Mouse (Mus musculus) spleen, postnatal 10 days (tissue): ENCODE data around the gene Tcf20.
A peak's percentile ranks its signal among the peaks of the same experiment; 100 is the strongest.

Source experiments
- DNase-seq, 2 experiments: peaks; one replicate each; pipeline ENCODE4 v3.0.0; 2021 to 2022; ENCODE audit warnings: low spot score in 2 of 2

Gene Tcf20

DNA sequence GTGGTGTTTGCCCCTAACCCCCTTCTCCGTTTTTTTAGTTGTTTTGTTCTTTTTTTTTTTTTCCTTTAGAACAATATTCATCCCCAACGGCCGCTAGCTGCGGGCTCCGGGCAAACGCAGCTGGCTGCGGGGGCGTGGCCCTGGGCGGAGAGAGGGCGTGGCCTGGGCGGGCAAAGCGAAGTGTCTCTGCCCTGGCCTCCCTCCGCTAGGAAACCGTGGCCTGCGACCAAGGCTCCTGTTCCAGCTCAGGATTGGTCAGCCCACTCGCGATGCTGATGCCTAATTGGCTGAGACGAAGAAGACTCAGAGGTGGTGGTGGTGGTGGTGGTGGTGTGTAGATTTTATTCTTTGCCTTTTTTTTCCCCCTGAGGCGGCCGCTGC, at the start of gene Tcf20:
TSS of gene Tcf20 (minus strand) at position 141 of the 381 bp plus-strand sequence.
- DNase-seq = peak; percentile 85 to 93

DNA sequence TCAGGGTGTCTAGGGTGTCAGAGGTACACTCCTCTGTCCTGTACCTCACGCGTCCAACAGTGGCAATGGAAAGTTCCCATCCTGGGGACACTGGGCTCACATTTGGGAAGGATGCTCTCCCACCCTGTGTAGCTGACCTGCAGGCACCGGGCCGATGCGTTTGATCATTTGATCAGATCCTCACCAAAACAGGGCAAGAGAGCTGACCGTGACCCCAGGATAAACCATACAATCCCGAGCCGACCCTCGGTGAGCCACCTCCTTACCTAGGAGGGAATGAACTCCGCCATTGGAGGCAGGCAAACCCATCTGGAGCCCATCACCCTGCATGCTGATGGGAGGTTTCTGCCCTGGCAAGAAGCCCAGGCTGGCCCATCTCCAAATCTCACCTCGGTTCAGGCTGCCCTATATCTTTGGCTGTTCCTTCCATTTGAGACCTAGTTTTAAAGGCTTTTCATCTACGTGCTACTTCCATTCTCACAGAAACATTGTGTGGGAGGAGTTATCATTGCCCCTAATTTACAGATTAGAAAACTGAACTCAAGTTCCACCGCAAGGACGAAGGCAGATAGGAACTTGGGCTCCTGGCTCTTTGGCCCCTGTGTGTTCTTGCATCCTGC, 49.3 kb upstream of the Tcf20 start:
- DNase-seq = no peak

DNA sequence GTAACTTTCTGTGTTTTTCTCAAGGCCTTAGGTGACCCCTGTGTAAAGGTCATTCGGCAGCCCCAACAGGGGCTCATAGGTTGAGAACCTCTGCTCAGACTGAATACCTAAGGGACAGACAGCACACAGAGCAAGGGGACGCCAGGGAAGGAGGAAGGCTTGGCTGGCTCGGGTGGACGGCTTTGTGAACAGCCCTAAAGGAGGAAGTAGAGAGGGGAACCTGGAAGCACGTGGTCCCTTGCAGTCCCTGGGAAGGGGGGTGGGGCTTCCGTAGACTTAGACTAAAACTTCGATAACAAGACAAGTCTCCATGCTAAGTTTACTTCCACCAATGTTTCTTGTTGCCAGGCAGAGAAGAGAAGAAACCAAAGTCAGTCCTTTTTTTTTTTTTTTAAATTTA, 48.4 kb upstream of the Tcf20 start:
- peak in 1 of 2 experiments; percentile 76 for DNase-seq

DNA sequence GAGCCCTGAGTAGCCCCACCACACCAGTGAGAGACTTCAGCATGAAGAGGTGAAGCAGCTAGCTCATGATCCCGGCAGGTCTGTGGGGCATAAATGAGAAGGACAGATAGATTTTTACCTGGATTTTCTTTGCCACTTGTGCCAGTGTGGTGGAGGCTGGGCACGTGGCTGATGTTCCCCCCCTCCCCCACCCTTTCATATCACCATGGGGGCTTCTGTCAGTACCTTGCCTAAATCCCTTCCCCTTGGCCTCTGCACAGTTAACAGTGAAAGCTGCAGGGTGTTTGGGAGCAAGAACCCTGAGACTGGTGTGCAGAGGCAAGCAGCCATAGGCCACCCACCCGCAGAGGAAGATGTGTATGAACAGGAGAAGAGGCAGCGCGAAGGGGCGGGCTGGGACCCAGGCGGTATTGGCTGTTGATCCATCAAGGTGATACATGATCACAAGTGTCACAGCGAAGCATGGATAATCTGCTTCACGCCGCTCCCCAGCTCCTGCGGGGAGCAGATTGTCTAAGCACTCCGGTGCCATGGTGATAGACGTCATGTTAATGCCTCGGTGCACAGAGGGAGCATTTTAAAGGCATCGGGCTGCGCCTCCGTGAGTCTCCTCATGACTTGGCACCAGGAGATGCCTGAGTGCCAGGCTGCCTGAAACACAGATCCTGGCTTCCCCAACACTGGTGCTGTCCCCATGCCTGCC, 46.8 kb upstream of the Tcf20 start:
- no peak for DNase-seq

DNA sequence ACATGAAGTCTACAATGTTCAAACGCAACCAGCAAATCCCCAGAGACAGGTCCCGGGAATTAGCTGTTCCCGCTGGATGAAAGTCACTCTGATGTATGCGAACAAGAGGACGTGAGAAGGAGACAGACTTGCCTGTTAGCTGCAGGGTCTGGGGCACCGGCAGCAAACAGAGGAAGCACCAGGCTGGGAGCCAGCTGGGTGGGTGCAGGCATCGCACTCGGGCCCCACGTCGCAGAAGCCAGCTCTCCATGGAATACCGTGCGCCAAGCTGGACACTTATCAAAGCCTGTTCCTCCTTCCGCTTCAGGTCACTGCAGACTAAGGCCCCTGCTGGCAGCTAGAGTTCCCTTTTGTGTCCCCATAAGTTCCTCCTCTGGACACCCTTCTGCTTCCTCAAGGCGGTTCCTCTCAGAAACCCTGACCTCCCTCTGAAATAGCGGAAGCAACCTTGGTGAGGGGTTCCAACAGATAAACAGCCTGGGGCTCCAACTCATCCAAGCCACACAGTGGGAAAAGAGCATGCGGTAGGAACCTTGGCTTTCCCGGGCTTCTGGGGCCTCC, 45.4 kb upstream of the Tcf20 start, which contains the start of gene Nfam1:
TSS of gene Nfam1 (minus strand) at position 326 of the 561 bp plus-strand sequence.
- peak; percentile 34 to 52 for DNase-seq

DNA sequence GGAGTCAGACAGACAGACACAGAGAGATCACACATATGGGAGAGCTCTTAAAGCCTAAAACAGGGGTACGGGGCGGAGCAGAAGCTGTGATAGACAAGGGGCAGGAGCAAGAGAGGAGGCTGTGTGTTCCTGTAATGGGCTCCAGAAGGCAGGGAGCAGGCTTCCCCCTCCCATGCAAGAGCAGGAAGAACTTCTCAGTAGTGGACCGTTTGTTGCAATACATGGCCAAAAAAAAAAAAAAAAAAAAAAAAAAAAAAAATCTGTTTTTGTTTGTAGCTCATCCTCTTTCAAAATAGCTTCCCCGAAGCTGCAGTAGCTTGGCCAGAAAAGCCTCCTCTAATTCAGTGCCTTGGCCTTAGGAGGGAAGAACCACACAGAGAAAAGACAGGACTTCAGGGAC, 43.2 kb upstream of the Tcf20 start:
- no peak for DNase-seq

DNA sequence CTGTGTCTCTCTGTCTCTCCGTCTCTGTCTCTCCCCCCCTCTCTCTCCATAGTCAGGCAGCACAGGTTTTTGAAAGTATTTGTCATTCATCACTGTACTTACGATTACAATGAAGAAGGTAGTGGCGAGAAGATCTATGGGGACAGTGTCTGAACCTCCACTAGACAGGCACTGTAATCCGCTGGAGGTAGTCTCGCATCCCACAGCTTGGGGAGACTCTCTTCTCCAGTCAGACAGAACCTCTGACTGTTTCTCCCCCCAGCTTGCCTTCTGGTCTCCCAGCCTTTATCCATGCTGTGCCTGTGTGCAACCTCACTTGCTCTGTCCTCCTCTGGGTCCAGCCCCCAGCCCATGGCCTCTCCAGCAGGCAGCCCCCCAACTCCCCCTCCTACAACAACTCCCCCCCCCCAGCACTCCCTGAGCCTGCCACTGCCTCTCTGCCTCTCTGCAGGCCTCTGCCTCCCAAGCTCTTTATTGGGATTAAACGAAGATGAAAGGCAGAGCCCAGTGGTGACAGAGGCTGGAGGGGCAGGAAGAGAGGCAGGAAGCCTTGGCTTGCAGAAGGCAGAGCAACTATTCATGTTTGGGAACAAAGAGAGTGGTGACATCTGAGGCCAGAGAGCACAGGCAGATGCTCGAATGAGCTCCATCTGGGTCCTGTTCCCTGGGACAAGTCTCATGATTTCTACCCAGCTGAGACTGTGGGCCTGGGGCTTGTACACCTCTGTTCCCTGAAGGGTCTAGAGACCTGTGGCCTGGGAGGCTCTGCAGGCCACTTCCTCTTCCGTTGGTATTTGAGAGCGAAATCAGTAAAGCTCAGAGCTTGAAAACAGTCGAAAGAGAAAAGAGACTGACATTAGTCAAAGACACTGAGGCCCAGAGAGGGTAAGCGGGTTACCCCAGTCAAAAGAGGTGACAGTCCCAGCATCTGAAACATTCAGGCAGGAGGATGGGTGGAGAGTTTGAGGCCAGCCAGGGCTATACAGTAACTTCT, 42.4 kb upstream of the Tcf20 start:
- DNase-seq = peak in 1 of 2 experiments; percentile 32

DNA sequence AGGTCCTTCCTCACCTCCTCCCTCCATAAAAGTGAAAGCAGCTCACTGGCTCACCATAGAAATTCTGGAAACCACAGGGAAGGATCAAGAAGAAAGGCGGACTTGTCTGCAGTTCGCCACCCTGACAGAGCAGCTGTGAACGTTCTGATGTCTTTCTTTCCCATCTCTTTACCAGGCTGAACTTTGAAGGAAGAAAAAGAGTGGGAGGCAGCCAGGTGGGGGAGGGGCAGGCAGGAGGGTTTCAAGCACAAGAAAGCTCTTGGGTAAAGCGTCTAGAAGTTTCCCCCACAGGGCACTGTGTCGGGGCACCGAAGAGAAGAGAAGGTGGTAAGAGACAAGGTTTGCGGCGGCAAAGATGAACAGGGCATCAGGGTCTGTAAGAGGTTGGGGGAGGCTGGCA, 38.5 kb upstream of the Tcf20 start:
- DNase-seq = no peak

DNA sequence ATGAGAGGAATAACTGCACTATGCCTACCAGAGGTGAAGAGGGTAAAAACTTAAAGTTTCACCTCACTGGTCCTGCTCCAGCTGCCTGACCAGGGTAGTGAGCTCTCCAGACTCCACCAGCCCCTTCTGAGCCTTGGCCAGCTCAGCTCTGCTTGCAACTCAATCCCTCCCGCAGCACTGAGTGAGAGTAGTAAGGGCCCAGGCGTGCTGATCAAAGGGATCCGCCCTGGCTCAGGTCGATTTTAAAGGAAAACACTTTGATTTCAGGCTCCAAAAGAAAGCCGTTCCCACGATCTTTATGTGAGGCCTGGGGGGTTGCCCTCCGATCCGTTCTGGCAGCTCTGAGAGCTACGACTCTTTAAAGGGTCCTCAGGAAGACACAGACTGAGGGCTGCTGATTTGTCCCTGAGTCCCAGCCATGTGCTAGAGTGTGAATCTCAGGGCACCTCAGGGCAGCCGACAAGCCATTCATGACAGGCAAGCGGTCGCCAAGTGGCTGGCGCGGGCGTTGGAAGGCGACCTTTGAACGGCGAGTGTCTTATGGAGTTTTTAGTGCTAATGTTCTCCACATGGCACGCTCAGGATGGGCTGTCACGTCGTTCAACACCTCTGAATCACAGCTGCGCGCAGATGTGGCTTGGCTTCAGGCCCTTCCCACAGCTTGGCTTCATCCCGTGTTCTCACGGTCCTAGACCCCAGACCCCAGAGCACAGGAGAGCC, 37.5 kb upstream of the Tcf20 start:
- DNase-seq = no peak

DNA sequence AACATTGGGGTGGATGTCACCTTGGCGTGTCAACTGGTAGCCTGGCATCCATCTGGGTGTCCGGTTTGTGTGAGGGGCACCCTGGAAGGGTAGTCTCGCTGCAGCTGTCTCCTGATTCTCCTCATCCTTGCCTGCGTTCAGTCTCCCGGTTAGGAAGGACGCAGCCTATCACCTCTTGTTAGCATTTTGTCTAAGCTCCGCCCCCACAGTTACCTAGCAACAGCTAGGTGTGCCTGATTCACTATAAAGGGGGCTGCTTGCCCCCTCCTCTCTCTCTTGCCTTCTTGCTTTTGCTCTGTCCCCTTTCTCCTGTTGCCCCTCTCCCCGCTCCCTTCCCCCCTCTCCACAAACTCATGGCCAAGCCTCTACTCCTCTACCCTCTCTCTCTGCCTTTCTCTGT, 35.3 kb upstream of the Tcf20 start:
- no peak for DNase-seq

DNA sequence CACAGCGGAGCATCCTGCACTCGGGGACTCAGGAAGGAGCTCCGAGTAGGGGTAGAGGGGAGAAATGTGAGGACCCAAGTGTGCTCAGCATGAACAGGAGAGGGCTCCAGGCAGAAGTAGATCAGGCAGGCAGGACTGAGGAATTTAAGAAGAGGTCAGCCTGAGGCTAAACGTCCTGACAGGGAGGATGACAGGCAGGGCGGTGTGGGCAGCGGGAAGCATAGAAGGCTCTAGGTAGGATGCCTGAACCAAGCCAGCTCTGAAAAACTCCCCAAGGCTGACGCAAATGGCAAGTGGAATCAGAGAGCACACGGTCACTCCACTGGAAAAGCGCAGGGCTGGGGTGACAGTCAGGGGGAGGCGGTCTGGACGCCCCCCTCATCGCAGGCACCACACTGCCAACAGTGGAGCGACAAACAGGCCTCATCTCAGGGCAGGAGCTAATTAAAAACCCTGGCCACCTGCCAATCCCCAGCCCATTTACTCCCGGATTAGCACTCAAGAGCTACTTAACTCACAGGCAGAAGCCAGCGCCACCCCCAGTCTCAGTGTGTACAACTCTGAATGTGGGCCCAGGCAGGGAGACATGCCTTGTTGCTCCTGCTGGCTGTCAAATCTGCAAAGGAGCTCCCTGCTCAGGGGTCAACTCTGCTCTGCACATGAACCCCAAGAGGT, 23.5 kb upstream of the Tcf20 start:
- DNase-seq = no peak

DNA sequence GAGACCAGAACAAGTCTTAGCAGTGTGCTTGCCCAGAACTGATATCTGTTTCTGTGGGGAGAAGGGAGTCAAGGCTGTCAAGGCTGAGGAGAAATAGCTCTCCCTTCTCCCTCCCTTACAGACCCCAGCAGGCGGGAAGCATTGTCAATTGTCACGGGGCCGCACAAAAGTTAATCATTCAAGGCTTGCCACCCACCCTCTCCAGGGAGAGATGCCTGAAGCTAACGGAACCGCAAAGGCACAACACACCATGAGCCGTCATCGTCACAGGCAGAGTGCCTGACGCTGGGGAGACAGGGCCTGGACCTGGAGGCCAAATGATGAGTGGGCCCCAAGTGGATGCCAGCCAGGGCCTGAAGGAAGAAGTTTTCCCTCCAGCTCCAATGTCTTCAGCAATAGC, 22.8 kb upstream of the Tcf20 start:
- DNase-seq = no peak

DNA sequence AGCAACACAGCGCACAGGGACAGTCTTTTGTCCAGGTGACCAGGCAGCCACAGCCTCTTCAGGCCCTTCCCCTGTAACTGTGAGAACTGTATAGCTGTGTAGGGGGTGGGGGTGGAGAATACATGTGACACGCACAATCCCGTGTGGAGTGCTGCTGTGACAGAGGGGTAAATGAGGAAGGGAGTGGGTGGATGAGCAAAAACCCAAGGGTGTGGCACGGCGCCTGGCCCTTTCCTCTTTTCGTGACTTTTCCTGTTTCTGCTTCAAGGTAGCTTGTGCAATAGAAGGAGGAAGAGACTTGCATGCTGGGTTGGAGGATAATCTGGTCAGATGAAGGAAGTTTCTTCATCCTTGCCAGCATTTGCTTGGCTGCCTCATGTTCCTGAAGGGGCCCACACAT, 21.9 kb upstream of the Tcf20 start:
- DNase-seq = no peak

DNA sequence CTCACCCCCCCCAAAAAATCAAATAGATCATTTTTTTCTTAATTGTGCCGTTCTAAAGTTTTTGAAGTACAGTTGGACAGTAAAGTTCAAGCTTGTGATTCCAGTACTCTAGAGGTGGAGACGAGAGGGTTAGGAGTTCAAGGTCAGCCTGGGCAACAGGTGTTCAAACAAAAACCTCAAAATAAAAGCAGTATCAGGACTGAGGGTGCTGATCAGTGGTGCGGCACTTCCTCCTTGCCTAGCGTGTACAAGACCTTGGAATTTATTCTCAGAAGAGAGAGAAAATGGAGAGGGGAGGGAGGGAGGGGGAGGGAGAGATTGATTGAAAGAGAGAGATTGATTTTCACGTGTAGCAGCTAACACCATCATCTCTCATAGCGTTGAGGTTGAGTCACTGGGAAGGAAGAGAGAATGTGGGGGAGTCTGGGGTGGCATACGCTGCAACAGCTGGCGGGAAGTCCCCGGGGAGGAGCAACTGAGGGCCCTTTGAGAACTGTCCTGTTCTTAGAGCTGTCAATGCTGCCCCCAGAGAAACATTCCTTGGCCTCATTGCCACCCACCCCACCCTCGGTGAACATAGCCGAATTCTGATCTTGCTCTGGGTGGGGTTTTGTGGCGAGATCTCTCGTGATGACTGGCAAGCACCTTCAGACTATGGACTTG, 21.2 kb upstream of the Tcf20 start:
- DNase-seq = peak in 1 of 2 experiments; percentile 72

DNA sequence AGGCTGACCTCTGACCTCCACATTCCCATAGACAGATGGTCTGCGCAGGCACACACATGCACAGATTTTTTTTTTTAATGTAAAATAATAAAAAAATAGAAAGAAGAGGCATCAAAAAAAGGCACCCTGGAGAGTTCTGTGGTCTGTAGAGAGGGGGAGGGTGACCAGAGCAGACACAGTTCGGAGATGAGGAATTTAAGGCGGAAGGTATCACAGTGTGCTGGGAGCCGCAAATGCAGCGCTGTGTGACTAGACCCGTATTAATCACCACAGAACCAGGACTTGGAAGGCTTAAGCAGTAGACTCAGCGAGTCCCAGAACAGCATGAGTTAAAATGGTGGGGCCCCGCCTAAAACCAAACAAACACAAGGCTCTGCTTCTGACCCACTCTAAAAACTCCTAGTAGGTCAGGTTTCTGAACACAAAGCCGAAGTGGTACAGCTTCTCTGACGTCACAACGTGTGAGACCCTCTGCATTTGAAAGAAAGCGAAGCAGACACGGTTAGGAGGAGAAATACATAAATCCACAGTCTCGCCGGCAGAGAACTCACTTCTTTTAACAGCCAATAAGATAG, 19.8 kb upstream of the Tcf20 start:
- no peak for DNase-seq

DNA sequence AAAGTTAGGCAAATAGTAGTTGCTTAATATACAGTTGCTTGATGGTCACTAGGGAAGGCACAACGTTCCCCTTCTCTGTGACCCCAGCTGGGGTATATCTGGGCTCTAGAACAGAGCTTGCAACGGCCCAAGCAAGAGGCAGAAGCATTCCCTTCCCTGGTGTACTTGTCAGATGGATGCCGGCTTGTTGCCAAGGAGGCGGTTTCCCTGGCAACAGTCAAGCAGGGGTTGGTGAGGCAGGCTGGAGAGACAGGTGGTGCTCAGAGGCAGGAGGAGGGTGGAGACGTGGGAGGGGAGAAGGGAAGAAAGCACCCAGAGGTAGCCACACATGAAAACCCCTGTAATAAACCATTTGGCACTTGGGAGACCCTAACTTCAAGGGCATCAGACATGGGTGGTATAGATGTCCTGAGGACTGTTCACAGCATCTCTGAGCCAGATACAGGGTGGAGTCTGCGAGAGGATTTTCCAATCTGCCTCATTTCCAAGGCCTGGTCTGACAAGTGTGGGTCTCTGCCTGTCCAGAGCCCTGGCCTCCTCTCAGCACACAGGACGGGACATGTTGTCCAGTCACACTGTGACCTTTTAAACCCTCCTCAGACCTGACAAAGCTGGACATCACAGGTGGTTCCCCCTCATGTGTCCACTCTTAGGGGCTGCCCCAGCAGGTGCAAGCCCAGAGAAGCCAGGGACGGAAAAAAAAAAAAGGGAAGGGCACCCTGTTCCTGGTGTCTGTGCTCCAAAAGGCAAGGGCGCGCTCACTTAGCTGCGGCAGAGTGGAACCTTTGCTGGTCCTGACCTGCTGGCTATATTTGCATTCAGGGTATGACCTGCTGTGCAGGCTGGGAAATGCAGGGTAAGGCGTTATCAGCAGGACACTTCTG, 15.2 kb upstream of the Tcf20 start:
- no peak for DNase-seq

DNA sequence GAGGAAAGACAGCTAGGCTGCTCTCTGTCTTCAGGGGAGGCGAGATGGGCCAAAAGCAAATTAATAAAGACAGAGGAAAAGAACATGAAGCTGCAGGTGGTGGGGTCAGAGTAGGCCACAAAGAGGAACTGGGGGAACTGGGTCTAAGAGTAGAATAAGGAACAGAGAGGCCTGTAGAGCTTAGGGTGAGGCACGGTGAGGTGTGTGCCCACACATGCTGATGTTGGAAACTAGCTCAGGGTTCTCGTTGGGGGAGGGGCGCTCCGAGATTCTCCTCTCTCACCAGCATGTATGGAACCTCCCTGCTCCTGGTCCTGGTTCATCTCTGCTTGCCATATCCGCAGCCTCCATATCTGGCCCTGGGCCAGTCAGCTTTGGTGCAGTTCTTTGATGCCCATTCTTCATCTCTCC, 11.1 kb upstream of the Tcf20 start:
- DNase-seq = peak in 1 of 2 experiments; percentile 72

DNA sequence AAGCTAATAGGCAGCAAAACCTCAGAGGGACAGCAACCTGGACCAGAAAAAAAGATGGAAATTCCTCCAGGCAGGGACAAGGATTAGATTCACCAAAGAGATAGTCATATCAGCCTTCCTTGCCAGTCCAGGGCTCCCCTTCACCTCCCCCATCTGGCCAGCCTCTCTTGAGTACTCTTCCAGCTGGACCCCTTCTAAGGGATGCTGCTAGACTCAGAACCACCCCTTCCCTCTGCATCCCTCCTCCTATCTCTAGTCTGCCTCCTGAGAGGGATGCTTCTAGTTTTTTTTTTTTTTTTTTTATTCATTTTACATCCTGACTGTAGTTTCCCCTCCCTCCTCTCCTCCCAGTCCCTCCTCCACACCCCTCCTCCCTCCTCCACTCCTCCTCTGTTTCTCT, 8.8 kb upstream of the Tcf20 start:
- no peak for DNase-seq

DNA sequence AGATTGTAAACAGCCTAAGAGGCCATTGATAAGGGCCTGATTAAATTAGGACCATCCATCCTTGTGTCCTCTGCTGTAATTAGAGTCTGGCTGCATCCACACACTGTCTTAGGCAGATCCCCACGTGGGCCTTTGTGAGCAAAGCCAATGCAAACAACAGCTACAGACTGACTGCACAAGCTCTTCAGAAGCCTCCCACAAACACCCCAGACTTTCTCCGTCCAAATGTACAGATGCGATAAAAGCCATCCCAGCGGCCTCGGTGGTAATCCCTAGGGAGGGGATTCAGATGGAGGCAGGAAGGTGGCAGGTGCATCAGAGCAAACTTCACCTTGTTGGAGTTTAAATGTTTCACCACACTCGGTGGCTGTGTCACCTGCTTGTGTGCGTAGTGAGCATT, 7.6 kb upstream of the Tcf20 start:
- no peak for DNase-seq
